Mouse (Mus musculus): ENCODE results near the gene Atox1.
A peak's percentile ranks its signal among the peaks of the same experiment; 100 is the strongest.
"Not testable (repeated sequence)": the region's sequence is repeated elsewhere in the genome, so short reads cannot be mapped to it uniquely, and the experiment has no call there.

Atox1 gene

GRCm38 (mm10) chr11:55450311-55450710 lies 10.7 kb downstream of the Atox1 start:
- no peak for DNase-seq (ENCODE audit: low spot score in 2 of 2)

GRCm38 (mm10) chr11:55449531-55449930 lies 11.5 kb downstream of the Atox1 start:
- DNase-seq (ENCODE audit: low spot score in 2 of 2), result no peak

- DNase-seq (ENCODE audit: low spot score in 2 of 2), result peak; percentile 10 to 51
Measured at GRCm38 (mm10) chr11:55446579-55446978, 14.5 kb downstream of the Atox1 start.

- peak in 1 of 2 experiments; percentile 52 for DNase-seq (ENCODE audit: low spot score in 2 of 2)
Measured at GRCm38 (mm10) chr11:55444772-55445171, 16.3 kb downstream of the Atox1 start.

- no peak for DNase-seq (ENCODE audit: low spot score in 2 of 2)
Measured at GRCm38 (mm10) chr11:55439718-55440117, 21.3 kb downstream of the Atox1 start.

- DNase-seq (ENCODE audit: low spot score in 2 of 2), result no peak
Measured at GRCm38 (mm10) chr11:55438031-55438430, 23.0 kb downstream of the Atox1 start.

- no peak for DNase-seq (ENCODE audit: low spot score in 2 of 2)
Measured at GRCm38 (mm10) chr11:55436089-55436488, 24.9 kb downstream of the Atox1 start.

- DNase-seq (ENCODE audit: low spot score in 2 of 2), result no peak
Measured at GRCm38 (mm10) chr11:55432981-55433380, 28.1 kb downstream of the Atox1 start.

GRCm38 (mm10) chr11:55429973-55430372 lies 31.1 kb downstream of the Atox1 start:
- DNase-seq (ENCODE audit: low spot score in 2 of 2), result no peak

GRCm38 (mm10) chr11:55428186-55429012 lies 32.6 kb downstream of the Atox1 start:
- no peak for DNase-seq (ENCODE audit: low spot score in 2 of 2)

- DNase-seq (ENCODE audit: low spot score in 2 of 2), result no peak
Measured at GRCm38 (mm10) chr11:55424746-55425360, 36.2 kb downstream of the Atox1 start.

- no peak for DNase-seq (ENCODE audit: low spot score in 2 of 2)
Measured at GRCm38 (mm10) chr11:55423756-55424155, 37.3 kb downstream of the Atox1 start.

- no peak for DNase-seq (ENCODE audit: low spot score in 2 of 2)
Measured at GRCm38 (mm10) chr11:55422978-55423377, 38.1 kb downstream of the Atox1 start, which contains the start of gene Sparc. Gene Sparc (minus strand): TSS chr11:55423183.

GRCm38 (mm10) chr11:55419678-55420307 lies 41.2 kb downstream of the Atox1 start:
- no peak for DNase-seq (ENCODE audit: low spot score in 2 of 2)

- no peak for DNase-seq (ENCODE audit: low spot score in 2 of 2)
Measured at GRCm38 (mm10) chr11:55419296-55419677, 41.8 kb downstream of the Atox1 start.

- DNase-seq (ENCODE audit: low spot score in 2 of 2), result no peak
Measured at GRCm38 (mm10) chr11:55418704-55419061, 42.4 kb downstream of the Atox1 start.

- no peak for DNase-seq (ENCODE audit: low spot score in 2 of 2)
Measured at GRCm38 (mm10) chr11:55417898-55418703, 42.9 kb downstream of the Atox1 start.

- DNase-seq (ENCODE audit: low spot score in 2 of 2), result no peak
Measured at GRCm38 (mm10) chr11:55416609-55417265, 44.3 kb downstream of the Atox1 start.

- DNase-seq (ENCODE audit: low spot score in 2 of 2), result not testable (repeated sequence)
Measured at GRCm38 (mm10) chr11:55415731-55416130, 45.3 kb downstream of the Atox1 start.

- no peak for DNase-seq (ENCODE audit: low spot score in 2 of 2)
Measured at GRCm38 (mm10) chr11:55415036-55415704, 45.9 kb downstream of the Atox1 start.

GRCm38 (mm10) chr11:55414314-55414713 lies 46.7 kb downstream of the Atox1 start:
- no peak for DNase-seq (ENCODE audit: low spot score in 2 of 2)

All from thymus, postnatal 10 days (tissue).